Mouse (Mus musculus) skeletal muscle tissue, postnatal 0 days (tissue): ENCODE results near the gene Vmn1r198. TPM values are rescaled to one million over a fixed set of nuclear protein-coding genes. Genes with fewer than 3 reads are reported as not detected.

Source experiments
- polyA plus RNA-seq: library from polyadenylated mRNA; unstranded; fragments of >200 nt; fragmentation: Nextera tagmentation; extraction: Ambion mirVana; gene quantifications from 2 replicates; pipeline ENCODE4 v1.2.1, GENCODE M21; 2015

Gene Vmn1r198
- not detected in 2 replicates for polyA plus RNA-seq

GRCm38 (mm10) chr13:22350064-22350463, at the start of gene Vmn1r198:
Vmn1r198 (plus strand) TSS chr13:22350364.

GRCm38 (mm10) chr13:22324289-22324688, 25.9 kb upstream of the Vmn1r198 start, which contains the start of gene Vmn1r197:
Vmn1r197 (plus strand) TSS chr13:22324589.

GRCm38 (mm10) chr13:22379518-22379917, 29.4 kb downstream of the Vmn1r198 start, which contains the start of gene Vmn1r199:
Vmn1r199 (plus strand) TSS chr13:22379818.

GRCm38 (mm10) chr13:22390073-22390472, 39.9 kb downstream of the Vmn1r198 start, which contains the start of gene Vmn1r200:
Vmn1r200 (plus strand) TSS chr13:22390373.

Other genes starting within 250 kb of the Vmn1r198 start
- not detected in 2 replicates for gene Vmn1r189, start 244.5 kb upstream of the Vmn1r198 start, polyA plus RNA-seq
- not detected in 2 replicates for gene Vmn1r191, start 166.4 kb upstream of the Vmn1r198 start, polyA plus RNA-seq
- gene Vmn1r192, start 159.2 kb upstream of the Vmn1r198 start, polyA plus RNA-seq, result not detected in 2 replicates
- not detected in 2 replicates for gene Vmn1r193, start 127.2 kb upstream of the Vmn1r198 start, polyA plus RNA-seq
- not detected in 2 replicates for gene Vmn1r194, start 106.1 kb upstream of the Vmn1r198 start, polyA plus RNA-seq
- gene Vmn1r195, start 79.8 kb upstream of the Vmn1r198 start, polyA plus RNA-seq, result not detected in 2 replicates
- gene Vmn1r196, start 60.4 kb upstream of the Vmn1r198 start, polyA plus RNA-seq, result not detected in 2 replicates
- gene Vmn1r197, start 25.8 kb upstream of the Vmn1r198 start, polyA plus RNA-seq, result not detected in 2 replicates
- not detected in 2 replicates for gene Vmn1r199, start 29.5 kb downstream of the Vmn1r198 start, polyA plus RNA-seq
- not detected in 2 replicates for gene Vmn1r200, start 40.0 kb downstream of the Vmn1r198 start, polyA plus RNA-seq
- not detected in 2 replicates for gene Vmn1r201, start 121.6 kb downstream of the Vmn1r198 start, polyA plus RNA-seq
- gene Vmn1r202, start 155.0 kb downstream of the Vmn1r198 start, polyA plus RNA-seq, result not detected in 2 replicates
- not detected in 2 replicates for gene Vmn1r203, start 167.8 kb downstream of the Vmn1r198 start, polyA plus RNA-seq
- gene Vmn1r204, start 202.8 kb downstream of the Vmn1r198 start, polyA plus RNA-seq, result not detected in 2 replicates
- gene Vmn1r205, start 242.6 kb downstream of the Vmn1r198 start, polyA plus RNA-seq, result not detected in 2 replicates